Mouse (Mus musculus): Measurements from ENCODE around the gene Crebzf. TPM values are rescaled to one million over a fixed set of nuclear protein-coding genes. Genes with fewer than 3 reads are reported as not detected.

The Crebzf gene
- total RNA-seq, 2 experiments from 2014 or later = 47.2 to 89.1 TPM

- ATAC-seq (ENCODE audit: poor library complexity, severe bottlenecking) = peak; percentile 38; the same call in 1 of the 2 replicates
Measured at GRCm38 (mm10) chr7:90476313-90477245, 34.0 kb downstream of the Crebzf start, which contains the start of gene Dlg2. TSS of gene Dlg2 (plus strand) at chr7:90476672.

DNA sequence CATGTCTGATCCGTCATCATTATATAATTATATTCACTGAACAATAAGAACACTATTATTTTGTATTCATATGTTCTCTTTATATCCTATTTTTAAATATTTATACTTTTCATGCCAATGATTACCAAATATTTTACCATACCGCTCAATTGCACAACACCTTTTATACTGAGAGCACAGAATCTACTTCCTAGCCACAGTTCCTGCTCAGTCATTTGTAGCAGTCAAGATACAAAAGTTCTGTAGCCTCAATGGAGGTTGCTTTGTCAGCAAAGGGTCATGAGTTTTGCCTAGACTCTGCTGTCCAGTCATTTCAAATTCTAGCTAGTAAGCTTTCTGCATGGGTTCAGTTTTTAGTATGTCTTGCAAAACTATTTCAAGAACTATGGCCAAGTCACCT lies 40.1 kb downstream of the Crebzf start:
- ATAC-seq (ENCODE audit: poor library complexity, severe bottlenecking) = no peak

Other genes starting within 250 kb of the Crebzf start
- gene Ccdc83, start 177.0 kb upstream of the Crebzf start, total RNA-seq (2015) = not detected in 2 replicates
- not detected in 2 replicates for gene Ccdc83, start 177.0 kb upstream of the Crebzf start, total RNA-seq (2017)
- gene Sytl2, start 140.5 kb upstream of the Crebzf start, total RNA-seq (2015) = 1.4 and 1.9 TPM in 2 replicates
- 1.7 and 2.3 TPM in 2 replicates for gene Sytl2, start 140.5 kb upstream of the Crebzf start, total RNA-seq (2017)
- not detected in 2 replicates for gene Ccdc89, start 16.2 kb upstream of the Crebzf start, total RNA-seq (2015)
- not detected in 2 replicates for gene Ccdc89, start 16.2 kb upstream of the Crebzf start, total RNA-seq (2017)
- gene Tmem126a, start 14.5 kb downstream of the Crebzf start, total RNA-seq (2015) = 59.0 and 64.5 TPM in 2 replicates
- 20.7 and 31.2 TPM in 2 replicates for gene Tmem126a, start 14.5 kb downstream of the Crebzf start, total RNA-seq (2017)
- gene Tmem126b, start 33.3 kb downstream of the Crebzf start, total RNA-seq (2015) = 11.9 and 15.3 TPM in 2 replicates
- gene Tmem126b, start 33.3 kb downstream of the Crebzf start, total RNA-seq (2017) = 11.9 and 13.5 TPM in 2 replicates
- gene Dlg2, start 33.9 kb downstream of the Crebzf start, total RNA-seq (2015) = not detected in 2 replicates
- gene Dlg2, start 33.9 kb downstream of the Crebzf start, total RNA-seq (2017) = 0.28 and 0.33 TPM in 2 replicates

Measured in megakaryocyte, adult 5-6 weeks (primary cell).